Mouse (Mus musculus): ENCODE data around the gene Misp. TPM values are rescaled to one million over a fixed set of nuclear protein-coding genes. Genes with fewer than 3 reads are reported as not detected.

The Misp gene
- polyA plus RNA-seq, 1 experiment, result 1.1 TPM

GRCm38 (mm10) chr10:79795905-79796304 lies 24.9 kb upstream of the Misp start:
- DNase-seq (ENCODE audit: low read depth), result no peak
- TF ChIP-seq CTCF (IDR thresholded peaks at IDR 0.05; ENCODE audit: borderline replicate concordance, extremely low read depth, insufficient read depth, insufficient read length), result no peak
- no peak for TF ChIP-seq POLR2A (IDR thresholded peaks at IDR 0.05; ENCODE audit: borderline replicate concordance, extremely low read depth, insufficient read depth, insufficient read length, poor library complexity, severe bottlenecking)

- peak; percentile 49 for DNase-seq (ENCODE audit: low read depth)
These were observed 23.5 kb upstream of the Misp start for GRCm38 (mm10) chr10:79797326-79797725.

GRCm38 (mm10) chr10:79798289-79798928 lies 22.4 kb upstream of the Misp start:
- TF ChIP-seq POLR2A (IDR thresholded peaks at IDR 0.05; ENCODE audit: borderline replicate concordance, extremely low read depth, insufficient read depth, insufficient read length, poor library complexity, severe bottlenecking), result no peak

More at GRCm38 (mm10) chr10:79797326-79797725, 23.5 kb upstream of the Misp start:
- no peak for TF ChIP-seq POLR2A (IDR thresholded peaks at IDR 0.05; ENCODE audit: borderline replicate concordance, extremely low read depth, insufficient read depth, insufficient read length, poor library complexity, severe bottlenecking)
- TF ChIP-seq CTCF (IDR thresholded peaks at IDR 0.05; ENCODE audit: borderline replicate concordance, extremely low read depth, insufficient read depth, insufficient read length), result no peak

GRCm38 (mm10) chr10:79800508-79800907 lies 20.3 kb upstream of the Misp start:
- TF ChIP-seq POLR2A (IDR thresholded peaks at IDR 0.05; ENCODE audit: borderline replicate concordance, extremely low read depth, insufficient read depth, insufficient read length, poor library complexity, severe bottlenecking) (no peak), CTCF (IDR thresholded peaks at IDR 0.05; ENCODE audit: borderline replicate concordance, extremely low read depth, insufficient read depth, insufficient read length) (no peak)
- DNase-seq (ENCODE audit: low read depth), result no peak

More at GRCm38 (mm10) chr10:79798289-79798928, 22.4 kb upstream of the Misp start:
- DNase-seq (ENCODE audit: low read depth), result no peak

GRCm38 (mm10) chr10:79801837-79802236 lies 19.0 kb upstream of the Misp start:
- TF ChIP-seq CTCF (IDR thresholded peaks at IDR 0.05; ENCODE audit: borderline replicate concordance, extremely low read depth, insufficient read depth, insufficient read length) (no peak), POLR2A (IDR thresholded peaks at IDR 0.05; ENCODE audit: borderline replicate concordance, extremely low read depth, insufficient read depth, insufficient read length, poor library complexity, severe bottlenecking) (no peak)
- DNase-seq (ENCODE audit: low read depth), result no peak

GRCm38 (mm10) chr10:79802331-79802971 lies 18.3 kb upstream of the Misp start:
- TF ChIP-seq CTCF (IDR thresholded peaks at IDR 0.05; ENCODE audit: borderline replicate concordance, extremely low read depth, insufficient read depth, insufficient read length) (no peak), POLR2A (IDR thresholded peaks at IDR 0.05; ENCODE audit: borderline replicate concordance, extremely low read depth, insufficient read depth, insufficient read length, poor library complexity, severe bottlenecking) (no peak)
- peak; percentile 23 for DNase-seq (ENCODE audit: low read depth)

GRCm38 (mm10) chr10:79803716-79804323 lies 17.0 kb upstream of the Misp start:
- DNase-seq (ENCODE audit: low read depth), result peak; percentile 97
- no peak for TF ChIP-seq CTCF (IDR thresholded peaks at IDR 0.05; ENCODE audit: borderline replicate concordance, extremely low read depth, insufficient read depth, insufficient read length)
- peak; percentile 25; the same call in 1 of the 2 replicates for TF ChIP-seq POLR2A (IDR thresholded peaks at IDR 0.05; ENCODE audit: borderline replicate concordance, extremely low read depth, insufficient read depth, insufficient read length, poor library complexity, severe bottlenecking)

- TF ChIP-seq CTCF (IDR thresholded peaks at IDR 0.05; ENCODE audit: borderline replicate concordance, extremely low read depth, insufficient read depth, insufficient read length), result no peak
- no peak for TF ChIP-seq POLR2A (IDR thresholded peaks at IDR 0.05; ENCODE audit: borderline replicate concordance, extremely low read depth, insufficient read depth, insufficient read length, poor library complexity, severe bottlenecking)
- DNase-seq (ENCODE audit: low read depth), result no peak
These were observed 15.2 kb upstream of the Misp start for GRCm38 (mm10) chr10:79805636-79806035.

- TF ChIP-seq CTCF (IDR thresholded peaks at IDR 0.05; ENCODE audit: borderline replicate concordance, extremely low read depth, insufficient read depth, insufficient read length) (no peak), POLR2A (IDR thresholded peaks at IDR 0.05; ENCODE audit: borderline replicate concordance, extremely low read depth, insufficient read depth, insufficient read length, poor library complexity, severe bottlenecking) (no peak)
- DNase-seq (ENCODE audit: low read depth), result no peak
These were observed 14.5 kb upstream of the Misp start for GRCm38 (mm10) chr10:79806331-79806730.

GRCm38 (mm10) chr10:79806972-79807371 lies 13.8 kb upstream of the Misp start:
- TF ChIP-seq POLR2A (IDR thresholded peaks at IDR 0.05; ENCODE audit: borderline replicate concordance, extremely low read depth, insufficient read depth, insufficient read length, poor library complexity, severe bottlenecking) (no peak), CTCF (IDR thresholded peaks at IDR 0.05; ENCODE audit: borderline replicate concordance, extremely low read depth, insufficient read depth, insufficient read length) (no peak)
- DNase-seq (ENCODE audit: low read depth), result no peak

GRCm38 (mm10) chr10:79807826-79808225 lies 13.0 kb upstream of the Misp start:
- TF ChIP-seq CTCF (IDR thresholded peaks at IDR 0.05; ENCODE audit: borderline replicate concordance, extremely low read depth, insufficient read depth, insufficient read length) (no peak), POLR2A (IDR thresholded peaks at IDR 0.05; ENCODE audit: borderline replicate concordance, extremely low read depth, insufficient read depth, insufficient read length, poor library complexity, severe bottlenecking) (no peak)
- DNase-seq (ENCODE audit: low read depth), result peak; percentile 51

All from brain, embryonic 14.5 days (tissue).